Mouse (Mus musculus) liver, embryonic 14.5 days (tissue): Measurements from ENCODE around the gene Bcl7a. TPM values are rescaled to one million over a fixed set of nuclear protein-coding genes. Genes with fewer than 3 reads are reported as not detected.

ENCODE experiments used
- ATAC-seq: fragments of 200-750 bp; cut with Nextera tagmentation; 2 replicates; pipeline ENCODE4 v1.8.0; 2017; ENCODE audit warnings: moderate number of reproducible peaks, mild to moderate bottlenecking, moderate library complexity; ENCODE audit not compliant: insufficient read depth
- DNase-seq, 3 experiments: peaks; one replicate each; pipeline ENCODE4 v3.0.0-alpha.2; 2012 to 2013; ENCODE audit warnings: low read depth in 3 of 3, low spot score in 3 of 3
- H3K27ac ChIP-seq: fragments of 300-500 bp; sonication (generic); 2 replicates; pipeline ENCODE4 v1.5.1; 2014; ENCODE audit warnings: moderate library complexity, mild to moderate bottlenecking, control low read depth, inconsistent platforms
- H3K27me3 ChIP-seq: fragments of 300-500 bp; sonication (generic); 2 replicates; pipeline ENCODE4 v1.6.1; 2014; ENCODE audit warnings: mild to moderate bottlenecking, low read length, moderate library complexity; ENCODE audit not compliant: control insufficient read depth, insufficient read depth
- H3K36me3 ChIP-seq: fragments of 300-500 bp; sonication (generic); replicated peaks from 2 replicates; pipeline ENCODE4 v1.6.1; 2014; ENCODE audit warnings: low read depth; ENCODE audit not compliant: control insufficient read depth, insufficient read depth
- H3K4me1 ChIP-seq, 2 experiments: fragments of 200-500 bp in 1 of 2; fragments of 300-500 bp in 1 of 2; sonication (generic) in 1 of 2; replicated peaks; 2 replicates each; pipeline ENCODE4 v1.6.1; 2012 to 2014; ENCODE audit warnings: antibody characterized with exemption in 1 of 2, inconsistent platforms in 1 of 2, low read length in 1 of 2; ENCODE audit not compliant: control insufficient read depth in 2 of 2, insufficient read depth in 2 of 2
- H3K4me2 ChIP-seq: fragments of 300-500 bp; sonication (generic); 2 replicates; pipeline ENCODE4 v1.6.1; 2014; ENCODE audit warnings: low read depth, mild to moderate bottlenecking, control low read depth, moderate library complexity
- H3K4me3 ChIP-seq, 2 experiments: fragments of 200-500 bp in 1 of 2; fragments of 300-500 bp in 1 of 2; sonication (generic) in 1 of 2; 2 replicates each; pipeline ENCODE4 v1.5.1; 2012 to 2014; ENCODE audit warnings: low read depth in 2 of 2, low read length in 2 of 2, mild to moderate bottlenecking in 2 of 2, control low read depth in 1 of 2, inconsistent platforms in 1 of 2, moderate library complexity in 1 of 2; ENCODE audit not compliant: insufficient read depth in 1 of 2
- H3K9ac ChIP-seq: fragments of 300-500 bp; sonication (generic); replicated peaks from 2 replicates; pipeline ENCODE4 v1.6.1; 2014; ENCODE audit warnings: mild to moderate bottlenecking, control low read depth, moderate library complexity
- H3K9me3 ChIP-seq: fragments of 300-500 bp; sonication (generic); 2 replicates; pipeline ENCODE4 v1.6.1; 2016; ENCODE audit warnings: low read length, mixed read lengths; ENCODE audit not compliant: control insufficient read depth
- CTCF ChIP-seq: IDR thresholded peaks from 2 replicates; pipeline ENCODE4 v1.5.1; 2016; ENCODE audit warnings: antibody characterized with exemption, low read depth, control low read depth
- EP300 ChIP-seq: IDR thresholded peaks from 2 replicates; pipeline ENCODE4 v1.6.1; 2016; ENCODE audit warnings: antibody characterized with exemption, low read depth
- WGBS: fragments of 180-500 bp; shearing (Covaris S2); extraction: QIAGEN DNeasy Blood & Tissue Kit; methylation state at CpG from one replicate; pipeline ENCODE4 v1.1.7; 2014; ENCODE audit not compliant: insufficient replicate concordance; 5-methylcytosine and 5-hydroxymethylcytosine counted together
- polyA plus RNA-seq, 2 experiments: library from polyadenylated mRNA; depleted of rRNA in 1 of 2; stranded (reverse) in 1 of 2; unstranded in 1 of 2; fragments of >200 nt; fragmentation: Nextera tagmentation in 1 of 2; extraction: Ambion mirVana in 1 of 2; gene quantifications; 2 replicates each; pipeline versions ENCODE4 v1.2.1 to v1.2.3; 2012 to 2014

Bcl7a gene
- polyA plus RNA-seq, 2 experiments = 4.6 to 5.6 TPM

- DNase-seq = no peak
- Histone ChIP-seq H3K4me3 (no peak overlapping the region), H3K9me3 (no peaks in the 10 kb centered on the region), H3K4me2 (no peak overlapping the region), H3K27ac (no peak overlapping the region), H3K4me1 (no peaks in the 10 kb centered on the region), H3K9ac (no peak overlapping the region), H3K27me3 (no peaks in the 10 kb centered on the region), H3K36me3 (peaks cover 18% of the 10 kb centered on the region)
- WGBS = 77% methylated on average over 4 of the region's 4 CpGs
- no peak for TF ChIP-seq EP300
- no peak for TF ChIP-seq CTCF
- ATAC-seq = no peak
Measured at GRCm38 (mm10) chr5:123357253-123357652, 13.6 kb downstream of the Bcl7a start.

GRCm38 (mm10) chr5:123359431-123359830 lies 15.8 kb downstream of the Bcl7a start:
- TF ChIP-seq EP300 (no peak), CTCF (no peak)
- no peak overlapping the region for H3K9ac ChIP-seq
- H3K36me3 ChIP-seq = peaks cover 15% of the 10 kb centered on the region
- H3K4me3 ChIP-seq = no peak overlapping the region
- no peaks in the 10 kb centered on the region for H3K27me3 ChIP-seq
- 86% methylated on average over 6 of the region's 6 CpGs for WGBS
- H3K4me2 ChIP-seq = no peak overlapping the region
- DNase-seq = no peak
- ATAC-seq = no peak
- H3K4me1 ChIP-seq = no peaks in the 10 kb centered on the region
- H3K27ac ChIP-seq = no peak overlapping the region
- no peaks in the 10 kb centered on the region for H3K9me3 ChIP-seq

- WGBS = 69% methylated on average over 4 of the region's 4 CpGs
- peaks cover 4% of the 10 kb centered on the region for H3K36me3 ChIP-seq
- no peak for DNase-seq
Measured at GRCm38 (mm10) chr5:123362911-123363310, 19.3 kb downstream of the Bcl7a start.

GRCm38 (mm10) chr5:123364302-123364971 lies 20.8 kb downstream of the Bcl7a start:
- no peaks in the 10 kb centered on the region for H3K4me1 ChIP-seq
- WGBS = 82% methylated on average over 11 of the region's 11 CpGs
- no peak overlapping the region for H3K9ac ChIP-seq
- no peak overlapping the region for H3K4me2 ChIP-seq
- no peaks in the 10 kb centered on the region; the same call in none of the 2 replicates for H3K36me3 ChIP-seq
- H3K9me3 ChIP-seq = no peaks in the 10 kb centered on the region
- H3K27me3 ChIP-seq = no peaks in the 10 kb centered on the region
- DNase-seq = no peak
- H3K27ac ChIP-seq = no peak overlapping the region
- no peak for TF ChIP-seq EP300
- TF ChIP-seq CTCF = no peak
- H3K4me3 ChIP-seq = no peak overlapping the region
- no peak for ATAC-seq

More at GRCm38 (mm10) chr5:123362911-123363310, 19.3 kb downstream of the Bcl7a start:
- TF ChIP-seq EP300 (no peak), CTCF (0 out of 2 replicates have a peak, but pooled peaks have one; percentile 1)
- Histone ChIP-seq H3K4me3 (no peak overlapping the region), H3K4me1 (no peaks in the 10 kb centered on the region), H3K9ac (no peak overlapping the region), H3K4me2 (no peak overlapping the region), H3K27me3 (no peaks in the 10 kb centered on the region), H3K27ac (no peak overlapping the region), H3K9me3 (no peaks in the 10 kb centered on the region)
- ATAC-seq = no peak

- peaks cover 11% of the 10 kb centered on the region for H3K36me3 ChIP-seq
- no peak overlapping the region for H3K4me2 ChIP-seq
- H3K4me1 ChIP-seq = no peaks in the 10 kb centered on the region
- no peak overlapping the region for H3K27ac ChIP-seq
- peak; percentile 97 for TF ChIP-seq CTCF
- no peak for TF ChIP-seq EP300
- peak in 1 of 3 experiments; percentile 33 for DNase-seq
- no peak overlapping the region for H3K9ac ChIP-seq
- H3K9me3 ChIP-seq = no peaks in the 10 kb centered on the region
- no peaks in the 10 kb centered on the region for H3K27me3 ChIP-seq
- WGBS = 71% methylated on average over 13 of the region's 13 CpGs
- no peak for ATAC-seq
- no peak overlapping the region for H3K4me3 ChIP-seq
Measured at GRCm38 (mm10) chr5:123368869-123369488, 25.3 kb downstream of the Bcl7a start.
